Mouse (Mus musculus) CH12.LX (cell line): ENCODE measurements around the gene Krtap17-1. TPM values are rescaled to one million over a fixed set of nuclear protein-coding genes. Genes with fewer than 3 reads are reported as not detected.

Experiments used
- DNase-seq: peaks from one replicate; pipeline ENCODE4 v3.0.0-alpha.2; 2013; ENCODE audit errors: extremely low read depth
- H3K27ac ChIP-seq: 2 replicates; pipeline ENCODE4 v1.5.1; 2012; ENCODE audit warnings: low read depth, mild to moderate bottlenecking, control low read depth, moderate library complexity; ENCODE audit not compliant: insufficient read depth
- H3K27me3 ChIP-seq: replicated peaks from 2 replicates; pipeline ENCODE3; 2012; ENCODE audit warnings: inconsistent platforms
- H3K36me3 ChIP-seq, 2 experiments: replicated peaks in 1 of 2; 2 replicates each; pipeline versions ENCODE3 to v1.6.1; 2012; ENCODE audit warnings: inconsistent platforms in 1 of 2, low read length in 1 of 2, mild to moderate bottlenecking in 1 of 2, mixed read lengths in 1 of 2, moderate library complexity in 1 of 2; ENCODE audit not compliant: control insufficient read depth in 1 of 2, insufficient read depth in 1 of 2
- H3K4me1 ChIP-seq, 2 experiments: 2 replicates each; pipeline ENCODE4 v1.6.1; 2012; ENCODE audit warnings: inconsistent platforms in 1 of 2, moderate library complexity in 1 of 2; ENCODE audit not compliant: insufficient read depth in 2 of 2, control insufficient read depth in 1 of 2
- H3K4me2 ChIP-seq: 2 replicates; pipeline ENCODE4 v1.6.1; 2012; ENCODE audit warnings: low read depth, mild to moderate bottlenecking, control low read depth; ENCODE audit not compliant: poor library complexity, insufficient read depth, severe bottlenecking
- H3K4me3 ChIP-seq, 3 experiments: fragments of 150-350 bp in 1 of 3; sonication (generic) in 1 of 3; replicated peaks in 1 of 3; 2 replicates each; pipeline versions ENCODE3 to v1.5.1; 2011 to 2012; ENCODE audit warnings: low read depth in 2 of 3, low read length in 2 of 3, mild to moderate bottlenecking in 2 of 3, moderate library complexity in 2 of 3, control low read depth in 1 of 3, improper control_type of control experiment in 1 of 3, inconsistent platforms in 1 of 3, mixed read lengths in 1 of 3; ENCODE audit not compliant: poor library complexity in 1 of 3
- H3K79me2 ChIP-seq: replicated peaks from 2 replicates; pipeline ENCODE4 v1.6.1; 2012; ENCODE audit warnings: mild to moderate bottlenecking, moderate library complexity; ENCODE audit not compliant: control insufficient read depth, poor library complexity, insufficient read depth, severe bottlenecking; ENCODE audit errors: extremely low read depth
- H3K9ac ChIP-seq: 2 replicates; pipeline ENCODE4 v1.6.1; 2012; ENCODE audit warnings: low read depth, mild to moderate bottlenecking, control low read depth, moderate library complexity; ENCODE audit not compliant: insufficient read depth
- H3K9me3 ChIP-seq: replicated peaks from 2 replicates; pipeline ENCODE3; 2012; ENCODE audit warnings: low read length, inconsistent platforms, mixed read lengths
- CHD1 ChIP-seq: IDR thresholded peaks from 2 replicates; pipeline ENCODE4 v1.6.1; 2012; ENCODE audit warnings: low read depth, low read length, improper control_type of control experiment, inconsistent platforms
- CHD2 ChIP-seq: IDR thresholded peaks from 2 replicates; pipeline ENCODE4 v1.6.1; 2011; ENCODE audit warnings: low read length, improper control_type of control experiment
- CTCF ChIP-seq, 2 experiments: IDR thresholded peaks in 1 of 2; conservative IDR thresholded peaks in 1 of 2; 2 replicates each; pipeline ENCODE4 v1.5.1; 2011 to 2012; ENCODE audit warnings: low read depth in 2 of 2, low read length in 2 of 2, improper control_type of control experiment in 1 of 2, inconsistent platforms in 1 of 2, mild to moderate bottlenecking in 1 of 2, moderate library complexity in 1 of 2
- ETS1 ChIP-seq: conservative IDR thresholded peaks from 2 replicates; pipeline ENCODE4 v1.6.1; 2012; ENCODE audit warnings: low read depth, mild to moderate bottlenecking, inconsistent platforms, low read length, improper control_type of control experiment, moderate library complexity
- JUND ChIP-seq: conservative IDR thresholded peaks from 2 replicates; pipeline ENCODE4 v1.6.1; 2011; ENCODE audit warnings: low read depth, low read length, improper control_type of control experiment
- KAT2A ChIP-seq: IDR thresholded peaks from 2 replicates; pipeline ENCODE4 v1.6.1; 2012; ENCODE audit warnings: low read length, improper control_type of control experiment, inconsistent platforms; ENCODE audit not compliant: insufficient replicate concordance
- MEF2A ChIP-seq: IDR thresholded peaks from 2 replicates; pipeline ENCODE4 v1.6.1; 2014; ENCODE audit warnings: low read depth, mild to moderate bottlenecking, inconsistent platforms, low read length, improper control_type of control experiment, borderline replicate concordance
- MYC ChIP-seq: IDR thresholded peaks from 2 replicates; pipeline ENCODE4 v1.6.1; 2011; ENCODE audit warnings: low read depth, mild to moderate bottlenecking, improper control_type of control experiment, low read length
- NELFE ChIP-seq: IDR thresholded peaks from 2 replicates; pipeline ENCODE4 v1.6.1; 2011; ENCODE audit warnings: low read depth, low read length, improper control_type of control experiment
- NRF1 ChIP-seq: IDR thresholded peaks from 2 replicates; pipeline ENCODE4 v1.6.1; 2014; ENCODE audit warnings: low read depth, mild to moderate bottlenecking, inconsistent platforms, low read length, improper control_type of control experiment, moderate library complexity
- SIN3A ChIP-seq: IDR thresholded peaks from 2 replicates; pipeline ENCODE4 v1.6.1; 2012; ENCODE audit warnings: low read length, improper control_type of control experiment, inconsistent platforms
- SMC3 ChIP-seq: IDR thresholded peaks from 2 replicates; pipeline ENCODE4 v1.6.1; 2011; ENCODE audit warnings: low read depth, low read length, improper control_type of control experiment
- UBTF ChIP-seq: IDR thresholded peaks from 2 replicates; pipeline ENCODE4 v1.6.1; 2012; ENCODE audit warnings: low read depth, mild to moderate bottlenecking, inconsistent platforms, low read length, improper control_type of control experiment, moderate library complexity
- ZKSCAN1 ChIP-seq: IDR thresholded peaks from 2 replicates; pipeline ENCODE4 v1.6.1; 2012; ENCODE audit warnings: low read depth, inconsistent platforms, low read length, improper control_type of control experiment, borderline replicate concordance
- ZMIZ1 ChIP-seq: IDR thresholded peaks from 2 replicates; pipeline ENCODE4 v1.6.1; 2012; ENCODE audit warnings: low read depth, mild to moderate bottlenecking, inconsistent platforms, low read length, improper control_type of control experiment
- ZNF384 ChIP-seq: IDR thresholded peaks from 2 replicates; pipeline ENCODE4 v1.6.1; 2012; ENCODE audit warnings: low read depth, low read length, improper control_type of control experiment, inconsistent platforms
- dilution Hi-C: fragments of 300-500 bp; cut with MboI; formaldehyde crosslinking; loops from 2 replicates; pipeline ENCODE4 v1.14.3; 2020; ENCODE audit warnings: low sequenced_read_pairs; ENCODE audit not compliant: extremely low pct_unique_long_range_greater_than_20kb, extremely low pct_ligation_motif_present
- in situ Hi-C: fragments of 300-500 bp; cut with MboI; formaldehyde crosslinking; loops from 3 replicates; pipeline ENCODE4 v1.14.3; 2019; ENCODE audit warnings: low sequenced_read_pairs, low pct_ligation_motif_present, low pct_unique_long_range_greater_than_20kb, mixed read lengths
- polyA plus RNA-seq: library from polyadenylated mRNA; unstranded; fragments of >175 nt; gene quantifications from 2 replicates; pipeline ENCODE4 v1.2.1, GENCODE M21; 2012; ENCODE audit warnings: low read depth; ENCODE audit not compliant: insufficient read length
- total RNA-seq, 2 experiments: library from RNA; depleted of rRNA; stranded (reverse); fragments of 300-350 nt in 1 of 2; fragments of >200 nt in 1 of 2; gene quantifications; 2 replicates each; pipeline ENCODE4 v1.2.3; 2012 to 2014

Krtap17-1 gene
- total and polyA plus RNA-seq, 3 experiments: not detected

DNA sequence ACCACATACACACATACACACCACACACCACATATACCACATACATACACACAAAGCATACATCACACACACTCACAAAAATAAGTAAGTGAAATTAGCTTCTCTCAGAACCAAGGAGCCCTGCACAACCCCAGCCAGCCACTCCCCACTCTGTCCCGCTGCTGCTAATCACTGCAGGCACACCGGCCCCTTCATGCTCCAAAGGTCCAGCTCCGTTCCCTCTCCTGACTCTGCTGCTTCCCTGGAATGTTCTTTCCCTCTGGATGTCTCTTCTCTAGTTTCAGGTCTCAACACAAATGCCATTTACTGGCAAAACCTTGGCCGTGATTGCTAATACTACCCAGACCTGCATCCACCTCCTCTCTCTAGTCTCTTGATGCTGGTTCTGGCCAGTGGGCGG lies 16.9 kb upstream of the Krtap17-1 start:
- Histone ChIP-seq H3K4me1 (no peaks in the 10 kb centered on the region), H3K79me2 (no peaks in the 10 kb centered on the region), H3K9ac (no peak overlapping the region), H3K36me3 (no peaks in the 10 kb centered on the region), H3K4me2 (no peak overlapping the region), H3K9me3 (no peaks in the 10 kb centered on the region), H3K4me3 (no peak overlapping the region), H3K27ac (no peak overlapping the region), H3K27me3 (peaks cover 71% of the 10 kb centered on the region)
- no peak for TF ChIP-seq SIN3A
- TF ChIP-seq ZMIZ1: no peak
- no peak for TF ChIP-seq KAT2A
- no peak for TF ChIP-seq CTCF (conservative IDR thresholded peaks at IDR 0.05 in 1 of 2, IDR thresholded peaks at IDR 0.05 in 1 of 2; ENCODE audit: low read depth in 2 of 2, low read length in 2 of 2)
- no peak for TF ChIP-seq MYC
- no peak for TF ChIP-seq MEF2A
- no peak for TF ChIP-seq ETS1
- TF ChIP-seq SMC3: no peak
- TF ChIP-seq JUND: no peak
- TF ChIP-seq NRF1: no peak
- no peak for TF ChIP-seq CHD1
- no peak for TF ChIP-seq ZKSCAN1
- TF ChIP-seq UBTF: no peak
- TF ChIP-seq CHD2: no peak
- dilution Hi-C loops (no loop called here), in situ Hi-C loops (no loop called here)
- DNase-seq: no peak

DNA sequence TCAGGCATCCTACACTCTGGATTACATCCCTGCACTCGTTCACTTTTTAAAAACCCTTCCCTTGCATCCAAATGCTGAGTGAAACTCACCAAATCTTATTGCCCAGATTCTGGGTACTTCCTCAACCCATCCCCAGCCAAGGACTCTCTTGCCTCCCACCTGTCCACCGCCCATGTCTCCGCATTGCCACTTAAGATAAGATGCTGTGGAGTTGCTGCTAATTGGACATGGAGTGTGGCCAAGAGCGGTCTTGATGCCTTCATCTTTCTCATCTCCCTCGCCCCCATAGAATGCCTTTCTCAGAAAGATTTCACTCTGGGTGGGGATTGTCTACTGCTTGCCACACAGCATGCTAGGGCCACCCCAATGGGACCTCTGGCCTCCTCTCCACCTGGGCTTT lies 14.5 kb upstream of the Krtap17-1 start:
- dilution Hi-C loops: no loop called here
- Histone ChIP-seq H3K79me2 (no peaks in the 10 kb centered on the region; the same call in 1 of the 2 replicates), H3K4me3 (no peak overlapping the region), H3K4me2 (no peak overlapping the region), H3K9ac (no peak overlapping the region), H3K27ac (no peak overlapping the region), H3K36me3 (no peaks in the 10 kb centered on the region), H3K27me3 (peaks cover 57% of the 10 kb centered on the region), H3K4me1 (no peaks in the 10 kb centered on the region), H3K9me3 (no peaks in the 10 kb centered on the region)
- DNase-seq: no peak
- in situ Hi-C loops: loop anchor here (10.0 kb wide), 1 partner anchor 544 kb away; no protein-coding TSS in a partner anchor
- TF ChIP-seq NELFE (no peak), ZNF384 (no peak), SIN3A (no peak), SMC3 (no peak)
